ENCODE assay signal across 12 mouse cellular contexts in the genomic region with DNA sequence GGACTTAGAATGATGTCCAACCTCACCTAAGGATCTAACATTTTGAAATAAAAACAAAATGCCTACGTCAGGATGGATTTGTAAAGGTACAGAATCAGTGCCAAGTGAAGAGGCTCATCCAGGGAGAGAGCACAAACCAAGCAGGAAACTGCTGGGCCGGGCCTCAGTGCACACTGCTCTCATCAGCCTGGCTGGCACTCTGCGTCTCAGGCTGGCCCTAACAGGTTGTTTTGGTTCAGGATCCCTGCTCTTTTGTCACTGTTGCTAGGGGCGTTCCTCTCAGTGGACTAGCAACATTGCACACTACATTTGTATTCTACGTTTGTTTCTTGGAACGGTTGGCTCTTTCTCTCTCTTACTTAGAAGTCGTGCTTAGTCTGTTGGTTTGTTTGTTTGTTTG.
A peak's percentile ranks its signal among the peaks of the same experiment; 100 is the strongest.
DNase-seq lines count a peak whose midpoint lies in the region; ATAC-seq lines count a peak whose summit lies in the region.
"Had no signal": no experiment of that assay in that cellular context is flagged by ENCODE, and none has a peak within 500 bp of the region (broad histone marks: within the 10 kb centered on the region; RNA-seq: fewer than 3 reads in every experiment).

No protein-coding gene starts in this region.

- no peak for ATAC-seq in activated CD4-positive, CD25-positive, alpha-beta regulatory T cell, adult 4 months
- ATAC-seq: Patski had no signal

- DNase-seq in cerebellum, postnatal 10 days: peak; percentile 11 to 20
- DNase-seq in cerebellum, adult 18-20 months: no peak
- DNase-seq in left cerebral cortex, postnatal 10 days (ENCODE audit: extremely low spot score in 1 of 2, low spot score in 2 of 2): peak; percentile 22 to 26
- no peak for DNase-seq in left cerebral cortex, adult 18-20 months (ENCODE audit: low spot score in 2 of 2)
- DNase-seq in urinary bladder, postnatal 14 days (ENCODE audit: low spot score): peak; percentile 25
- no peak for DNase-seq in urinary bladder, adult 2 months (ENCODE audit: low spot score)
- no peak for DNase-seq in cerebellum, adult 9-10 months
- DNase-seq: adrenal gland, postnatal 10 days; heart, adult 18-20 months; kidney, adult 18-20 months had no signal

- intact Hi-C loops in left cerebral cortex, postnatal 10 days (cut with DNase I): loop anchor here (10.0 kb wide), 1 partner anchor 206 kb away; a partner anchor contains a TSS

Comparison
In these comparisons a context has a peak if more than half of its experiments do, and no peak if none do; other contexts are left out.
1. DNase-seq: peak in cerebellum, postnatal 10 days (2 of 2), left cerebral cortex, postnatal 10 days (2 of 2) and urinary bladder, postnatal 14 days (single experiment); none in cerebellum, adult 18-20 months (0 of 2), left cerebral cortex, adult 18-20 months (0 of 2), urinary bladder, adult 2 months (single experiment) and cerebellum, adult 9-10 months (single experiment).